8 mouse cellular contexts compared by ENCODE assay signal in genomic region chr13:38960063-38961050, GRCm38 (mm10). TPM values are rescaled to one million over a fixed set of nuclear protein-coding genes. Genes with fewer than 3 reads are reported as not detected.
DNase-seq lines count a peak whose midpoint lies in the region; ATAC-seq lines count a peak whose summit lies in the region.

Slc35b3 (minus strand) TSS chr13:38960875.

- ATAC-seq in frontal cortex, adult (ENCODE audit: low TSS enrichment) = peak; percentile 96

- peak within 1 kb of the TSS; percentile 87 for H3K27ac ChIP-seq in hindbrain, embryonic 10.5 days

- peak; percentile 60 for DNase-seq in MEL-GATA-1-ER (ENCODE audit: extremely low read depth, low read depth)
- peak; percentile 79 for DNase-seq in cerebellum, adult 8-10 months
- peak; percentile 89 for DNase-seq in hindbrain, embryonic 10.5 days (ENCODE audit: low spot score)
- DNase-seq in layer of hippocampus, adult 9-11 months = peak; percentile 77
- peak; percentile 89 for DNase-seq in lung, postnatal 10 days
- peak; percentile 88 for DNase-seq in ovary, postnatal 36 days (ENCODE audit: low spot score)
- peak; percentile 87 for DNase-seq in thymus, postnatal 25 days

- no peaks in the 10 kb centered on the region for H3K36me3 ChIP-seq in hindbrain, embryonic 10.5 days

- H3K4me1 ChIP-seq in hindbrain, embryonic 10.5 days (replicated peaks) = peaks cover 16% of the 10 kb centered on the region

- 2% methylated on average over 67 of the region's 67 CpGs for WGBS in hindbrain, embryonic 10.5 days

- peak within 1 kb of the TSS; percentile 86 for H3K4me3 ChIP-seq in hindbrain, embryonic 10.5 days

- H3K9me3 ChIP-seq in hindbrain, embryonic 10.5 days = no peaks in the 10 kb centered on the region

- no peaks in the 10 kb centered on the region for H3K27me3 ChIP-seq in hindbrain, embryonic 10.5 days (ENCODE audit: insufficient read depth, poor library complexity, severe bottlenecking)

RNA-seq across cellular contexts. Expression of gene Slc35b3, which starts in this region (rescaled TPM):
- 25.3 and 26.8 TPM in 2 replicates for polyA plus RNA-seq in hindbrain, embryonic 10.5 days (2016; fragmentation: Nextera tagmentation; extraction: Ambion mirVana)

Comparison
In these comparisons a context has a peak if more than half of its experiments do, and no peak if none do; other contexts are left out.
1. Peak in every context shown above with its lines: DNase-seq, ATAC-seq, H3K4me3 ChIP-seq and H3K27ac ChIP-seq.